Mouse (Mus musculus): ENCODE data around the gene Fbxw8. TPM values are rescaled to one million over a fixed set of nuclear protein-coding genes. Genes with fewer than 3 reads are reported as not detected.
A peak's percentile ranks its signal among the peaks of the same experiment; 100 is the strongest.

Fbxw8 gene
- polyA plus RNA-seq, 1 experiment from 2014 or later = 10.8 TPM

- Histone ChIP-seq H3K27me3 (replicated peaks; ENCODE audit: control insufficient read depth, insufficient read depth, low read length) (no peaks in the 10 kb centered on the region), H3K4me3 (ENCODE audit: low read depth, low read length) (no peak overlapping the region), H3K9ac (ENCODE audit: low read depth, low read length) (no peak overlapping the region), H3K4me1 (replicated peaks; ENCODE audit: control insufficient read depth, insufficient read depth, low read length) (no peaks in the 10 kb centered on the region), H3K9me3 (ENCODE audit: control insufficient read depth) (no peaks in the 10 kb centered on the region), H3K36me3 (ENCODE audit: control insufficient read depth, insufficient read depth) (peaks cover 4% of the 10 kb centered on the region; the same call in 1 of the 2 replicates), H3K27ac (ENCODE audit: low read depth, low read length) (no peak overlapping the region), H3K4me2 (replicated peaks; ENCODE audit: low read depth) (no peak overlapping the region)
- ATAC-seq = no peak
- no peak for TF ChIP-seq CTCF (IDR thresholded peaks at IDR 0.05; ENCODE audit: low read depth)
- WGBS = 89% methylated on average over 5 of the region's 5 CpGs
Measured at GRCm38 (mm10) chr5:118118922-118119321, 36.3 kb downstream of the Fbxw8 start.

GRCm38 (mm10) chr5:118118351-118118750, 36.9 kb downstream of the Fbxw8 start:
- TF ChIP-seq CTCF (IDR thresholded peaks at IDR 0.05; ENCODE audit: low read depth) = no peak
- Histone ChIP-seq H3K27me3 (replicated peaks; ENCODE audit: control insufficient read depth, insufficient read depth, low read length) (no peaks in the 10 kb centered on the region), H3K9me3 (ENCODE audit: control insufficient read depth) (no peaks in the 10 kb centered on the region), H3K36me3 (ENCODE audit: control insufficient read depth, insufficient read depth) (peaks cover 4% of the 10 kb centered on the region; the same call in 1 of the 2 replicates), H3K4me2 (replicated peaks; ENCODE audit: low read depth) (no peak overlapping the region), H3K27ac (ENCODE audit: low read depth, low read length) (no peak overlapping the region), H3K9ac (ENCODE audit: low read depth, low read length) (no peak overlapping the region), H3K4me1 (replicated peaks; ENCODE audit: control insufficient read depth, insufficient read depth, low read length) (no peaks in the 10 kb centered on the region), H3K4me3 (ENCODE audit: low read depth, low read length) (no peak overlapping the region)
- WGBS = 76% methylated on average over 3 of the region's 3 CpGs
- ATAC-seq = no peak

- no peak for ATAC-seq
- no peaks in the 10 kb centered on the region for H3K4me1 ChIP-seq (replicated peaks; ENCODE audit: control insufficient read depth, insufficient read depth, low read length)
- H3K27me3 ChIP-seq (replicated peaks; ENCODE audit: control insufficient read depth, insufficient read depth, low read length) = no peaks in the 10 kb centered on the region
- no peaks in the 10 kb centered on the region for H3K9me3 ChIP-seq (ENCODE audit: control insufficient read depth)
- H3K4me2 ChIP-seq (replicated peaks; ENCODE audit: low read depth) = no peak overlapping the region
- peaks cover 37% of the 10 kb centered on the region for H3K36me3 ChIP-seq (ENCODE audit: control insufficient read depth, insufficient read depth)
- H3K4me3 ChIP-seq (ENCODE audit: low read depth, low read length) = no peak overlapping the region
- TF ChIP-seq CTCF (IDR thresholded peaks at IDR 0.05; ENCODE audit: low read depth) = peak; percentile 22; the same call in 1 of the 2 replicates
- no peak overlapping the region for H3K9ac ChIP-seq (ENCODE audit: low read depth, low read length)
- 83% methylated on average over 13 of the region's 13 CpGs for WGBS
- no peak overlapping the region for H3K27ac ChIP-seq (ENCODE audit: low read depth, low read length)
Measured at GRCm38 (mm10) chr5:118113617-118114016, 41.6 kb downstream of the Fbxw8 start.

- H3K27me3 ChIP-seq (replicated peaks; ENCODE audit: control insufficient read depth, insufficient read depth, low read length) = no peaks in the 10 kb centered on the region
Measured at GRCm38 (mm10) chr5:118113043-118113442, 42.2 kb downstream of the Fbxw8 start.

GRCm38 (mm10) chr5:118108794-118109440, 46.3 kb downstream of the Fbxw8 start:
- Histone ChIP-seq H3K4me3 (ENCODE audit: low read depth, low read length) (no peak overlapping the region), H3K27me3 (replicated peaks; ENCODE audit: control insufficient read depth, insufficient read depth, low read length) (no peaks in the 10 kb centered on the region), H3K36me3 (ENCODE audit: control insufficient read depth, insufficient read depth) (peaks cover 52% of the 10 kb centered on the region), H3K9me3 (ENCODE audit: control insufficient read depth) (no peaks in the 10 kb centered on the region), H3K27ac (ENCODE audit: low read depth, low read length) (no peak overlapping the region), H3K9ac (ENCODE audit: low read depth, low read length) (no peak overlapping the region), H3K4me1 (replicated peaks; ENCODE audit: control insufficient read depth, insufficient read depth, low read length) (no peaks in the 10 kb centered on the region), H3K4me2 (replicated peaks; ENCODE audit: low read depth) (no peak overlapping the region)
- TF ChIP-seq CTCF (IDR thresholded peaks at IDR 0.05; ENCODE audit: low read depth) = no peak
- WGBS = 91% methylated on average over 7 of the region's 7 CpGs
- no peak for ATAC-seq

More at GRCm38 (mm10) chr5:118113043-118113442, 42.2 kb downstream of the Fbxw8 start:
- WGBS = 82% methylated on average over 7 of the region's 7 CpGs
- H3K9me3 ChIP-seq (ENCODE audit: control insufficient read depth) = no peaks in the 10 kb centered on the region
- ATAC-seq = no peak
- no peak overlapping the region for H3K4me2 ChIP-seq (replicated peaks; ENCODE audit: low read depth)
- H3K4me1 ChIP-seq (replicated peaks; ENCODE audit: control insufficient read depth, insufficient read depth, low read length) = no peaks in the 10 kb centered on the region
- peaks cover 33% of the 10 kb centered on the region for H3K36me3 ChIP-seq (ENCODE audit: control insufficient read depth, insufficient read depth)
- H3K9ac ChIP-seq (ENCODE audit: low read depth, low read length) = no peak overlapping the region
- H3K27ac ChIP-seq (ENCODE audit: low read depth, low read length) = no peak overlapping the region
- no peak for TF ChIP-seq CTCF (IDR thresholded peaks at IDR 0.05; ENCODE audit: low read depth)
- H3K4me3 ChIP-seq (ENCODE audit: low read depth, low read length) = no peak overlapping the region

- 70% methylated on average over 17 of the region's 17 CpGs for WGBS
- Histone ChIP-seq H3K27ac (ENCODE audit: low read depth, low read length) (no peak overlapping the region), H3K4me3 (ENCODE audit: low read depth, low read length) (no peak overlapping the region), H3K9ac (ENCODE audit: low read depth, low read length) (no peak overlapping the region), H3K4me2 (replicated peaks; ENCODE audit: low read depth) (no peak overlapping the region), H3K27me3 (replicated peaks; ENCODE audit: control insufficient read depth, insufficient read depth, low read length) (no peaks in the 10 kb centered on the region), H3K9me3 (ENCODE audit: control insufficient read depth) (no peaks in the 10 kb centered on the region), H3K4me1 (replicated peaks; ENCODE audit: control insufficient read depth, insufficient read depth, low read length) (no peaks in the 10 kb centered on the region), H3K36me3 (ENCODE audit: control insufficient read depth, insufficient read depth) (peaks cover 51% of the 10 kb centered on the region)
- TF ChIP-seq CTCF (IDR thresholded peaks at IDR 0.05; ENCODE audit: low read depth) = no peak
- ATAC-seq = no peak
Measured at GRCm38 (mm10) chr5:118108124-118108793, 47.0 kb downstream of the Fbxw8 start.

All from intestine, postnatal 0 days (tissue).